Mouse (Mus musculus) kidney, adult 8-10 months (tissue): ENCODE measurements around the gene Pcyox1.

Experiments
- DNase-seq, 2 experiments: peaks; one replicate each; pipeline ENCODE4 v3.0.0; 2022

Gene Pcyox1

DNA sequence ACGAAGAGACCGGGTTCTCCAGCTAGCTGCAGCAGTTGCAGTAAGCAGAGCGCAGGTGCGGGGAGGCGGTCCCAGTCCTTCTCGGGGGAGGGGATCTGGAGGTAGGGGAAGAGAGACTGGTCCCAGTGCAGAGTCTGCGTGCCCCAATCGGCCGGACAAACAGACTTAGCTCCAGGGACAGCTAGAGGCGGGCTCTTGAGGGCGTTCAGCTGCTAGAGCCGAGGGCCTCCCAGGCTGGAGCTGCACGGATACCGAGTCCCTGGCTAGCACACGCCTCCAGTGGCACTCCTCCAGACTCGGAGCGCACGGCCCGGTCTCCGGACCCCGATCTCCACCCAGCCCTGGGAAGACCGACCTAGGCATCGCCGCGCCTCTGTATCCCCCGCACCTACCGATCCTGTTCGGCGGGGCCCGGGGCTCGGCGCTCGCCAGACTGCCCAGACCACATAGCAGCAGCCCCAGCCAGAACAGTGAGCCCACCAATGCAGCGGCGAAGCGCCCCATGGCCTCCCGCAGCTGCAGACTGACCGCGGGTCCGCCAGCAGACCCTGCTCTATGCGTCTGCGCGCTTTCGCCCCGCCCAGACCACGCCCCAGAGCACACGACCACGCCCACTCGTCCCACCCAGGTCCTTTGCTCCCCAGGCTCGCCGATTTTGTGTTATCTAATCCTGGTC lies at the start of gene Pcyox1:
Pcyox1 (minus strand) TSS at position 574 of the 676 bp plus-strand sequence.
- peak; percentile 86 to 89 for DNase-seq

DNA sequence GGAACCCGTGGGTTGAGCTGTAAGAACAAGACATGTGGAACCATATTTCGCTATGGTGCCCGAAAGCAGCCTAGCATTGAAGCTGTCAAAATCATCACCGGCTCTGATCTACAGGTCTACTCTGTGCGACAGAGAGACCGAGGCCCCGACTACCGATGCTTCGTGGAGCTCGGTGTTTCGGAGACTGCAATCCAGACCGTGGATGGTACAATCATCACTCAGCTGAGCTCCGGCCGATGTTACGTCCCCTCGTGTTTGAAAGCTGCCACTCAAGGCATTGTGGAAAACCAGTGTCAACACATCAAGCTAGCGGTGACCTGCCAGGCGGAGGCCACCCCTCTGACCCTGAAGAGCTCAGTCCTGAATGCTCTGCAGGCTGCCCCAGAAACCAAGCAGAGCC lies 48.6 kb upstream of the Pcyox1 start:
- no peak for DNase-seq

DNA sequence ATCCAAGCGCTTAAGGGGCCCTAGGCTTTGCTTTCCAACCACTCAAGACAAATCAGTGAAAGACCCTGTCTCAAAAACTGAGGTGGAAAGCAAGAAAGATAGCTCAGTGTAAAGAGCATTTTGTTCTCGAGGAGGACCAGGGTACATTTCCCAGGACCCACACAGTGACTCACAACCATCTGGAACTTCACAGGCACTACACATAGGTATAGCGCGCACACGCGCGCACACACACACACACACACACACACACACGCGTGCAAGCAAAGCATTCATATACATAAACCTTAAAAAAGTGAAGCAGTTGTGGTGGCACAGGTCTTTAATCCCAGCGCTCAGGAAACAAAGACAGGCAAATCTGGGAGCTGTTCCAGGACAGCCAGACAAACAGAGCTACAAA lies 44.6 kb upstream of the Pcyox1 start:
- DNase-seq: no peak

DNA sequence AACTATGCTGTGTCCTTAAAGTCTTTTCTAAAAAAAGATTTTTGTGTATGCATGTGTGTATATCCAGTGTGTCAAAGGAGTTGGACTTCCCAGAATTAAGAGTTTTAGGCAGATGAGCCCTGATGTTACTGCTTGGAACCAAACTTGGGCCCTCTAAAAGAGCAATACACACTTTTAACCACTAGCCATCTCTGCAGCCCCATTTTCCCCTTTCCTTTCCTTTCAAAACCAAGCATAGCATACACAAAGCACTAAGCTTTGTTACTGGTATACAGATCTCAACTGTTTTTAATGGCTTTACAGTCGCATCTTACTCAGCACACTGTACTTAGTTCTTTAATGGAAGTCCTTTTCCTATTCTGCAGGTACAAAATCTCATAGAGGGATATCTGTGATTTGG lies 42.6 kb upstream of the Pcyox1 start:
- DNase-seq: no peak

GRCm38 (mm10) chr6:86439119-86439496 lies 42.2 kb upstream of the Pcyox1 start:
- no peak for DNase-seq

GRCm38 (mm10) chr6:86438272-86439118 lies 41.5 kb upstream of the Pcyox1 start, which contains the start of gene C87436:
TSS of gene C87436 (plus strand) at chr6:86438374.
- DNase-seq: peak; percentile 94 to 95

DNA sequence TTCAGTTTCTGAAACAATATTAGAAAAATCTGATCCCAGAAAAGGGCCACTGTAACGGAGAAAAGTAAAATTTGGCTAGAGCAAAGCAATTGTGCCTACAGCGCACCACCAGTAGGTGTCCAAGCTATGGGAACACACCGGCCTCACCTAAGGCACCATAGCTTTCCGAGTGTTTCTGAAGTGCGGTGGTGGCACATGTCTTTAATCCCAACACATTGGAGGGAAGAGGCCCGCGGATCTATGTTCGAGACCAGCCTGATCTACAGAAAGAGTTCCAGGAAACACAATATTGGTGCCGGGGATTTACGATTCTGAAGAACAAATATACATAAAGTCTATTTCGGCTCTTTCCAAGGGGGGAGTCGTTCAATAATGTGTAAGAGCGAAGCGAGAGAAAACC lies 40.8 kb upstream of the Pcyox1 start:
- peak; percentile 53 for DNase-seq

DNA sequence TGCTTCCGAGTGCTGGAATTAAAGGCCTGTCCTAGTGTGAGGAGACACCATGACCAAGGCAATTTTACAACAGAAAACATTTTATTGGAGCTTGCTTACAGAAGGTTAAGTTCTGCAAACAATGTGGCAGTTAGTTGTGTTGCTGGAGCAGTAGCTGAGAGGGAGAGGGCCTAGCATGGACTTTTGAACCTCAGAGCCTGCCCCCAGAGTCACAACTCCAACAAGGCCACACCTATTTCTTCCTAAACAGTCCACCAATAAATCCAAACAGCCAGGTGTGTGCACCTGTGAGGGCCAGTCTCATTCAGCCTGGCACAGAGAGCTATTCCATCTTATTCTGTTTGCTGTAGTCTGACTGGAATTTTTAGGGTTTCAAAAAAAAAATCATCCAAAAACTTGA lies 36.7 kb upstream of the Pcyox1 start:
- no peak for DNase-seq

- no peak for DNase-seq
These were observed 34.6 kb upstream of the Pcyox1 start for GRCm38 (mm10) chr6:86431531-86431930.

GRCm38 (mm10) chr6:86426358-86426757 lies 29.4 kb upstream of the Pcyox1 start, which contains the start of gene Gm44790:
TSS of gene Gm44790 (plus strand) at chr6:86426658.
- DNase-seq: no peak

GRCm38 (mm10) chr6:86420491-86420890 lies 23.5 kb upstream of the Pcyox1 start:
- no peak for DNase-seq

GRCm38 (mm10) chr6:86419239-86419638 lies 22.3 kb upstream of the Pcyox1 start:
- no peak for DNase-seq

DNA sequence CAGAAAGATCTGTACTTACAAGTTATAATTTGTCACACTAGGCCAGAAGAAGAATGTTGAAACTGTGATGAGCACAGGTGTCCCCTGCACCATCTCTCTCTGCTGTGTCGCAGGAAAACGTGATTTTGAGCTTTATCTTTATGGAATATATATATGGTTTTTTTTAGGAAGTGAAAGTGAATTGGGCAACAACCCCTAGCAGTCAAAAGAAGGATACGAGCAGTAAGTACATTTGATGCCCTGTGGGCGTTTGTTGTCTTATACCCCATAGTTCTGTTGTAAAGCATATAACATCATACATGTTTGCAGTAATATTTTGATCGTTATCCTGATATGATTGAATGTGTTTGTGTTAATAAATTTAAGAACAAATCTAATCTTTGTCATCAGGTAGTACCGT lies 21.8 kb upstream of the Pcyox1 start:
- no peak for DNase-seq

GRCm38 (mm10) chr6:86406306-86406705 lies 9.4 kb upstream of the Pcyox1 start:
- no peak for DNase-seq

- DNase-seq: no peak
These were observed 8.0 kb upstream of the Pcyox1 start for GRCm38 (mm10) chr6:86404996-86405395.

- DNase-seq: peak; percentile 96 to 98
These were observed 7.3 kb upstream of the Pcyox1 start, which contains the start of gene Tia1 for GRCm38 (mm10) chr6:86404100-86404861. TSS of gene Tia1 (plus strand) at chr6:86404219.

GRCm38 (mm10) chr6:86403728-86404099 lies 6.8 kb upstream of the Pcyox1 start:
- peak in 1 of 2 experiments; percentile 94 for DNase-seq

- no peak for DNase-seq
These were observed 6.0 kb upstream of the Pcyox1 start for GRCm38 (mm10) chr6:86402681-86403607.

DNA sequence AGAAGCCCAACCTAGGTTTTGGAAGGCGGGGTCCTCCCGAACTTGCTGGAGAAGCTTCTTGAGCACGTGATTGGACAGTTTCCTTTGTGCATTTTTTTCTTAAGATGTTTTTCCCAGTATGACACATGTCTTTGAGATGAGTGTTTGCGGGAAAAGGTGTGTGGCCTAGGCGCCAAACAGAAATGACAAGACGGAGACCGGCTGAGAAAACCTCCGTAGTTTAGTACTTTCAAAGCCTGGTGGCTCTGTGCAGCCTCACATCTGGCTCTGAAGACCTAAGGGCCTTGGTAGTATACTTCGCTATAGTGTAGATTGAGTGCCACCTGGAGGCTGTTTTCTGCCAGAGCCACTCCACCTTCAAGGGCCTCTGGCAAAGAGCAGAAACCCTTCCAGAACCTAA lies 4.0 kb upstream of the Pcyox1 start:
- DNase-seq: peak; percentile 86 to 92

GRCm38 (mm10) chr6:86399995-86400394 lies 3.0 kb upstream of the Pcyox1 start:
- no peak for DNase-seq

DNA sequence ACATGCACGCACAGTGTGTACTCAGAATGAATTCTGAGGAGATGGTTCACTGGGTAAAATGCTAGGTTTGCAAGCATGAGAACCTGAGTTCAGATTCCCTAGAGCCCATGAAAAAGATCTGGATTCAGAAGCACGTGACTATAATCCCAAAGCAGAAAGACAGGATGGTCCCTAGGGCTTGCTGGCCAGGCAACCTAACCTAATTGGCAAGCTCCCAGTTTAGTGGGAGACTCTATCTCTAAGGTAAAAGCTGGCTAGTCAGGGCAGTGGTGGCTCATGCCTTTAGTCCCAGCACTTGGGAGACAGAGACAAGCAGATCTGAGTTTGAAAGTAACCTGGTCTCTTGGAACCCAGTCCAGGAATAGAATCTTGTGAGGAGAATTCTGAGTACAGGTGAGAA lies 2.0 kb upstream of the Pcyox1 start:
- no peak for DNase-seq
